Mouse (Mus musculus) induced T-regulatory cell, adult 2 months (primary cell): ENCODE measurements at regions not wholly inside any gene's neighbourhood (a gene's known extent, or its start where the extent isn't known, plus 50 kb on each side); places are given as distances from the start of the nearest gene placed in this dataset.

ENCODE experiments used
- DNase-seq: peaks from one replicate; pipeline ENCODE4 v3.0.0-alpha.2; 2012; ENCODE audit warnings: low read depth

DNA sequence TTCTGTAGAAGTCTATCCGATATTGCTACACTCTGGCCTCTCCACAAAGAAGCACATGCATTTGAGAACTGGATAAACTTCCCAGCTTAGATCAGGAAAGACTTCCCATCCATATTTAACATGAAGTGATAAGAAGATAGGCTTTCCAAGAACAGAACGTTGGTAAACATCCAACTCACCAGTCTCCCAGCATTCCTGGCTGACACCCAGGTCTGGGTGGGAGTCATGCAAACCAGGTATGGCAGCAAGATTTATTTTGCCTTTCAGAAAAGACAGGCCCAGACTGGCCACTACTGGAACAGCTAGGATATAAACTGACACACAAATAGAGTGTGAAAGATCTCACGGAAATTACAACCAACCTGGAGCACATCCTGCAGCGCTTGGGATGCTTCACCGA is 459.6 kb downstream of the Psat1 start:
- DNase-seq = no peak

DNA sequence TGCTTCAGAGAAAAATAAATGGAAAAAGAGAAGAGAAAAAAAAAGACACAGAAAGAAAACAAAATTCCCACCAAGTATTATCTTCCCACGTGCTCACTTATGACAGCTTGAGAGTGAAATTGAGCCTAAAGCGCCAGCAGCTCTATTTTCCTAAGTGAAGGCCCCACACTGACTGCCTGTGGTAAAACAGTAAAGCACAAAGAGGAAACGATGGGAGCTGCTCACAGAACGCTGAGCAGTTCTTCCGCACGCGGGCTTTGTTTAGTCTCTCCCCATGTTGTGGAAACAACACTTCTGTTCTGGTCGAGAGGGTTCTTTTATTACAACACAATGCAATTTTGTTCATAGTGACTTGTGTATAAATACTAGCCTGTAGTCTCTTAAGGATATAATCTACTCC is 465.5 kb downstream of the Psat1 start:
- DNase-seq = no peak

DNA sequence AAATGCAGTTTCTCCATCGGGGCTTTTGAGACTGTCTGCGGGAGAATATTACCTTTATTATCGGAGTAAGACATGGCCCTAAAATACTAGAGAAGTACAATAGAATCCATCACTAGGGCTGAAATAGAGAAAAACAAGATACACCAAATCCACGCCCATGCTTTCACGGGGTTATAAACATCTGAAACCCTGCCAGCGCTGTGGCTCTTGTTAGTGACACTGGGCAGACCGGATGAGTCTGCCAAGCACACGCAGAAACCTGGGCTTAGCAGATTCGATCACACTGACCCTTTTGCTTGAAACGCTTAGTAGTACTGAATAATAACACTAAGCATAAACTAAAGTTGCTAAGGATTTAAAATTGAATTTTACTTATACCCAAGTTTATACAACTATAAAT is 477.6 kb downstream of the Psat1 start:
- no peak for DNase-seq

DNA sequence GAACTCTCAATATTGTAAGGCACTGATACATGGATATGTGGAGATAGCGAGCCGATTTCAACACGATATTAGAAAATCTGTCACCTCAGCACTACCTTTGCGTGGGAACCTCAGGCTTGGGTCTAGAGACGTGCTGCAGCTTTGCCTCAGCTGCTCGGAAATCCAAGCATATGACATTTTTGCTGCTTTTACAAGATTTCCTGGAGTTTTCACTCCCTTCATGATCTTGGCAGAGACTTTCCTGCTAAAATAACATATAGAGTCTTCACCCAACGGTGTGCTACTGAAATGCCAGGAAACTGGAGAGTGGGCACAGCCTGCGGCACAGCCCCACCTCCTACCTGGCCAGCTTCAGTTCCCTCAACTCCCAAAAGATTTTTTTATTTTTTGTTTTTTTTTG is 480.4 kb downstream of the Psat1 start:
- no peak for DNase-seq

DNA sequence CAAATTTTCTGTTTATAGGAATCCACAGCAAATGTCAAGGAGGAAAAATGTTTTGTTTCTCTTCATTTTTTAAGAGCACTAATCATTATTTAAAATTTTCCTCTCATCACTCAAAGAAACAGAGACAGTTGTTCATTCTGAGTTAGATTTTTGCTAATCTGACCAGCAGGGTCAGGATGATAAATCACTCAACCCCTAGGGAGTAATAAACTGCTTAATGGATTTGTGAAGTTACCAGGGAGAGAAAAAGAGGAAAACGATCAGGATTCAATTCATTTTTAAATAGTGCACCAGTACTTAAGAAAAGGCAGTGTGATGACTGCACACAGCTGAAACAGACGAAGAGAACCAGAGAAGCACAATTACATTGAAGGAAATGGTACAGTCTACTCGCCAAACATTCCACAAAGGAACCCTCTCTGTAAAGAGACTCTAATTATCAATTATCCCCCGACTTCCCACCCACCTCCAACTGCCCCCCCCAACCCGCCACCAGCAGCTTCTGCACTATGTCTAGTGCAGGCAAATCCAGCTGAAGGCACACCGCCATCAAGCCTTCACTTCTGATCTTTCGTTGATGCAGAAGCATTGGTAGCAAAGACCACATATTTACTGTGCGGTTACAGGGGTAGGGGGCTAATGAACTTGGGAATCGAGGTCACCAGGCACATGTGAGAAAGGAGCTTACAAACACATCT is 481.9 kb downstream of the Psat1 start:
- DNase-seq = no peak

DNA sequence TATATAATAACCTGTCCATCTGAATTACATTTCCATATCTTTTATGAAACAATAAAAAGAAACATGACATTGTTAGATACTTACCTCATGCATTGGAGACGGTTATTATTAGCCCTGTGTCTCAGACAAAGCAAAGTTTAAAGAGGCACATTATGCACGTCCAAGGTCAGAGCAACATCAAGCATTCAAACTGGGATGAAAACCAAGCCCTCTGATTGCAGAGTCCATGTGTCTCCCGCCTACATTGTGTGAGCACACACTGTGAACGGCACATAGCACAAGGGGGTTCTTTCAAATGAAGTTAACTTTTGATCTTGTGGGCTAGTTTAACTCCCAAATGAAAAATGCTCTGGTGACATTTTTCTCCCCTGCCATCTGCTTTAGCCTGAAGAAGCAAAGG is 489.3 kb downstream of the Psat1 start:
- DNase-seq = no peak

DNA sequence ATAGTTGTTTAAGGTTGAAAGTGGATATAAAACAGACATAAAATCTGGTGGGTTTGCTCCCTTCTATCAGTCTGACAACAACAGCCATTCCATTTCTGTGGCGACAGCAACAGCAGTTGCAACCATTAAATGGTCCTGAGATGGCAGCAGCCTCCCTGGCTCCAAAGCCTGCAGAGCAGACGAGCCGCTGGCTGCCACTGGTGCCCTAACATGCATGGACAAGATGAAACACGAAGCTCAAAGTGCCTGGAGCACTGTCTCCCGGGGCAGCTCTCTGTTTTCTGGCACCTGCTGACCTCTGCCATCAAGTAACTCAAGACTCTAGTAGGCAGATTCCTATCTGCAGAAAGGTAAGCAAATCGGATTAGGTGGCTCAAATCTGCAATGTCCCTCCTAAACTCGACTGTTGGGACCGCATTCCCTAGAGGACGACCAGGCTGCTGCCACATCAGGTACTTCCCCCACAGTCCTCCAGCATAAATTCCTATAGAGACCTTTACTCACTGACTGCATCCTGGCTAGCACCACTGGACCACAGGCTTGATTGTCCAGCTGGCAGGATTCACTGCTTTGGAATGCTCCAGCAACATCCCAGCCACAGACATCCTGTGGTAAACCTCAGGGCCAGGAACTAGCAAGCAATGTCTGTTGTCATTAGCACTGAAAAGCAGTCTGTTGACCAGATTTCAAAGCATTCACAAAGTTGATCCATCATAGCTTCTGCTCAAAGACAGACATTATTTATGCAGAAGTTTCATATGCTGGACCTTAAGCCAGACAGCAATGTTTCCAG is 490.0 kb downstream of the Psat1 start:
- DNase-seq = no peak

DNA sequence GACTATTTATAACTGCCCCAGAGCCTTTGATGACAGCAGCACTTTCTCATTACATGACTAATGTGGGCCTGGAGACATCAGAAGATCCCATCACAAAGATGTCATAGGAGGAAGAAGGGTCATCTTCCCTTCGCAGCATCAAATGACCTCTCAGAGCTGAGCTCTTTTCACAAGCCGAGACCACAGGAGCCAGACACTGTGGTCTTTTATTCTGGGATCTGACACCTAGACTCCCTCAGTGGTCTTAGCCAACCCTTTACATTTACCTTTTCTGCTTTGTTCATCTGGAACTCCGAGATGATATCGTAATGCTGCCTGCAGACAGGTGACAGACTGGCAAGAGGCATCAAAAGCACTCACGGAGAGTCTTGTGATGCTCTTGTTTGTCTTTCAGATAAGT is 498.1 kb downstream of the Psat1 start:
- no peak for DNase-seq

DNA sequence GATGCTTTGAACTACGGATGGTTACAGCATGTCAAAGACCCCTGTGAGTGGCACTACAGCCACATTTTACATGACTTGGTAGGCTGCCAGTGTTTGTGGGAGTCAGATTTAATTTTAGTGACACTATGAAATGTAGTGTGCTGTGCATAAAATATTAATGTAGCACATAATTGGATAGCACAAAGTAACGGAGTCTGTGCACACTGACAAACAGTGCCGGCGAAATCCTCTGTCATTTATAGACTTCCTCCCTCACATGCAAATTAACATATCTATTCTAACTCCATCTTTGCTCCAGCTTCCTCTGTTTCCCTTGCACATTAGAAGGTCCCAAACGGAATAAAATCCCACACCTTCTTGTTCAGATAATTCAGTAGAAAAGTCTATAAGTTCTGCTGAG is 515.3 kb downstream of the Psat1 start:
- DNase-seq = no peak

DNA sequence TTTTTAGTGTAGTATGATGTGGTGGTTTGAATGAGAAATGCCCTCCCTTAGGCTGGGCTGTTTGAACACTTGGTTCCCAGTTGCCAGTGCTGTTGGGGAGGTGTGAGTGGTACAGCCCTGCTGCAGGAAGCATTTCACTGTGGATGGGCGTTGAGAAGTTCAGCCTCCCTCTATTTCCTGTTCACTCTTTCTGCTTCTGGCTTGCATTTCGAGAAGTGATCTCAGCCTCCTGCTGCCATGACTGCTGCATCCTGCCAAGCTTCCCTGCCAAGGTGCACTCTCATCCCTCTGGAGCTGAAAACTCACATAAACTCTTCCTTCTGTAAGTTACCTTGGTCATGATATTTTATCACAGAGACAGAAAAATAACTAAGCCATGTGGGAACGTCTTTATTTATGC is 525.8 kb downstream of the Psat1 start:
- no peak for DNase-seq

DNA sequence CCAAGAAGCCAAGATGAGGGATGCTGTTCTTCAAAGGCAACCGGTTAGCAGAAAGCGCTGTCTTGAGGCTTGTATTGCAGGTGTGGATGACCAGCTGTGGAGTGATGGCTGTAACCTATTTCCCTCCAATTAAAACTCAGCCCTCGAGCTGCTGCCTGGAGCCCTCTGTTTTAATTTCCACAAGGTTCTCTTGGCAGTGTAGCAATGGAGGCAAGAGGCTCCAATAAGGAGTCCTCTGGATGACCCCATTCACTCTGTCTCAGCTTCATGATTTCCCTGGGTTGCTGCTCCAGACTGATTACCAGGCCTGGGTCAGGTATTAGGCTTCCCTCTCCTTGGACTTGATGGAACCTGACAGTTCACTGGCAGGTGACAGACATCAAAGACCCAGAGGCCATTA is 548.5 kb downstream of the Psat1 start:
- DNase-seq = no peak

DNA sequence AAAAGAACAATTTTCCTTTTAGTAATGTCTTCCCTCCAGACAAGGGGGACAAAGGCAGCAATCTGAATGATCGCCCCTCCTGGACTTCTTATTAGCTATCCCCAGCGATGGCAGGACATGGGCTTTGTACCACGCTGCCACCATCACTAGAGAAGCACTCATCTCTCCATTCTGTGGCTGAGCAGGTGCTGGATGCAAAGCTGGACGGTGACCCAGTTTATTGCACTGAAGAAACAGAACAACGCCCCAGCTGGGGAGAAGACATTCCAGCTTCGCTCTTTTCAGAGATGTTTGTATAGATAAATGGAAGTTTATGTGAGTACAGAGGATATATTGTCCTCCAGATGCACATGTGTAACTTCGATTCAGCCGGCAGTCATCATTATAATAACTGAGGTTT is 575.5 kb downstream of the Psat1 start:
- DNase-seq = no peak

DNA sequence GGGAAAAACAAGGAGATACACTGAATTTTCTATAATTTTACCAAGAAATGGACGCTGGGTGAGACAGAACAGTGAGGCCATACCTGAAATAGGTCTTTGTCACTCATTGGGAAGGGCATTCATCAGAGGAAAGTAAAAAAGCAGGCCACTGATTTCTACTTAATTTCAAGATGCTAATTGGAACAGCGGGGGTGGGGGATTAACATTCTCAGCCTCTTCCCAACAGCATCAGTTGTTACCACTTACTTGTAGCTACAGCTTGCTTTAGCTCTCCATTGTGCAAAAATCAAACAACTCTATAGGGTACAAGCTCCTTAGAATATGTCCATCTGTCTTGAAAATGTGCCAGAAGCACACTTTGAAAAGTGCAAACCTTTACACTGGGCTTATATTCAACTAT is 580.2 kb downstream of the Psat1 start:
- no peak for DNase-seq

DNA sequence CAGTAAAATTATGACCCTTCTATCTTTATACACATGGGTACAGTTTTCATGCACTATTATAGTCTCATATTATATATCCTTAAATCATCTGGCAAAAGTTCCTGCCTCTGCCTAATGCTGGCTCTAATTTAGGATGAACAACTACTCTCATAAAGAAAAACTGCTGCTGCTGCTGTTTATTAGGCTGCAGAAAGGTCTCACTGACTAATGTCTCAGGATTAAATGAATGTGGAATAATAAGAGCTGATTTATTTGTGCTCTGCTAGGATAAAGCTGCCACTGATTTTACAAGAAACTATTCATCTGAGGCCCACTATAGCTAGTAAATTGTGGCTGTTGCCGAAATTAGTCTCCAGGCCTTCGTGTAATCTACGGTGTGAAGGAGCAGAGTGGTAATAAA is 590.0 kb downstream of the Psat1 start:
- no peak for DNase-seq

DNA sequence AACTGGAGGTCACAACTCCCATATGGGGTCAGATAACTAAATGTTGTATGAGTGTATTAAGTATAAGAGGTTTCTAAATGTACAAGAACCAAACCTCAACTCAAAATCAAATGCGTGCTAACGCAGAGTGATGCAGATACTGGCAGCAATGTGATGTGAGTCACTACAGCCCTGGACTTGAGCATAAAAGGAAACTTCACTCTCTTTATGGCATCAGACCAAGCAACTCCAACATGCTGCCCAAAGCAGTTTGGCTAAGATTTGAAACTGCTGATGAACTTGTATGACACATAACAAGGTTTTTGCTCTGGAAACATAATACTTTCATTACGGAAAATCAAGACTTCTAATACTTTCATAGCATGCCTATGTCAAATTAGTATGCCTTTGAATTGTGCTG is 598.8 kb downstream of the Psat1 start:
- DNase-seq = no peak

DNA sequence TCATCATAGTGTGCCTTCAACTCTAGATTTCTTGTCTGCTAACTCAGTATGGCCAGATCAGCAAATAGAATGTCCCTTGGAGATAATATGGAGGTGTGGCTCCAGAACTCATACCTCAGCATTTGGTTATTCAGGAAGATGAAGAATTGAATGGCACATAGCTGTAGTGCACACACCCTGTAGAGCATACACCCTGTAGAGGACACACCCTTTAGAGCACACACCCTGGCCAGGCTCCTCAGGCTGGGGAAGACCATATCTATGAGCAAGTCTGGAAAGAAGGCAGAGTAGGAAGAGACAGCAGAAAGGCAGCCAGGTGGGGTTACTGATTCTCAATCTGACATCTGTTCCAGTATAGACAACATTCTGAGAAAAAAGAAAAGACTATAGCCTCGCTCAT is 604.9 kb downstream of the Psat1 start:
- DNase-seq = no peak

DNA sequence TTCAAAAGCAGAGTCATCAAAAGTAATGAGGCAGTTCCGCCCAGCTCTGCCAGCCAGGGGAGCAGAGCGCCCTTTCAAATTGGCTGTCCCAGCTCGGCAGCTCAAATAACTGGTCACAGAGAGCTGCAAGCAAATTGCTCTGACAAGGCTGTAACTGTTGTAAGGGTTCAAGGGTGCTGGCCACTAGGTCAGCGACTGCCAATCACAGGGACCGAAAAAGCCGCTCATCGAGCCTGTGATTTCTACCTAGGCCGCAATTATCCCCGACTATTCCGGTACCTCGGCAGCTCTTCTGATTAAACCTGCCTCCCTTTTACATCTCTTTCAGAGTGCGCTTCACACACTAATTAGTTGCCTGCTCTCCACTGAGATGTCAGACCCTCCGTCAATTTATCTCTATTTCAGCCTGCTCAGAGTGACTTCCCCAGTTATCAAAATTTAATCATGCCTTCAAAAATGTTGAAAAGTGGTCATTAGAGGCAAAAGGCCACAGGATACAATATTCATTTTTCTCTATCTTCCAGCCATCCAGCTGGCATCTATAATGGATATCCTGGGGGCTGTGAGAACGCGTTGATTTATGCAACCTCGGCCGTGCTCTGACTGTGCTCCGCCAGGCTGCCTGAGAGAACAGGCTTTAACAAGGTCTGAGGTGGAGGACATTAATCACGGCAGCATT is 606.7 kb downstream of the Psat1 start:
- no peak for DNase-seq

DNA sequence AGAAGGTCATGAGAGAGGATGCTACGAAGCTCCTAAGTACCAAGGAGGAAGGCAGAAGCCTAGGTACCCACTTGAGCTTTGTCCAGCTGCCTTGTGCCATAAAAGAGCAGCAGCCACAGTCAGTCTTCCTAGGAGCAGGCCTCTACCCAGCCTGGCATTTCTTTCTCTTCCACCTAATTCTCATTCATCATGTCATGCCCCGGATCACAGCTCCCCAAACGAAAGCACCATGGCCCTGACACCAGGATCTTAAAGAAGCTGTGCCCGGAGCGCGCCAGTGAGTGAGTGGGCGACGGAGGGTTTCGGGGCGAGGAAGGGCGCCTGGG is 607.2 kb downstream of the Psat1 start:
- DNase-seq = no peak

DNA sequence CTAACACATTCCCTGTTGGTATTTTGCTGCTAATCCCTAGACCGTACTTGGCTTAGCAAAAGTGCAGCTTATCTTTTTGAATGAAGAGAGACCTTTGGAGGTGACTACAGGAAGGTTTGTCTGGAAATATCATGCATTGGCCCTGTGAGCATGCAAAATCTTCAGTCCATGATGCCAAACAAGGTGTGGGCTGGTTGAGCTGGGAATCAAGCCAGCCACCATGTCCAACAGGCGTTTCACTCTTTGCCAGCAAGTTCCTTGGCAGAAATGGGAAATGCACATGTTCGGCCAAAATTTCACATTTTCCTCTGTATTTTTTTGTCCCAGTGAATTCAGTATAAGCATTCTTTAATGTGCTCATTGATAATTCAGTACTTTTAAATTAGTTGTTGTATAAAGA is 617.0 kb downstream of the Psat1 start:
- DNase-seq = no peak

DNA sequence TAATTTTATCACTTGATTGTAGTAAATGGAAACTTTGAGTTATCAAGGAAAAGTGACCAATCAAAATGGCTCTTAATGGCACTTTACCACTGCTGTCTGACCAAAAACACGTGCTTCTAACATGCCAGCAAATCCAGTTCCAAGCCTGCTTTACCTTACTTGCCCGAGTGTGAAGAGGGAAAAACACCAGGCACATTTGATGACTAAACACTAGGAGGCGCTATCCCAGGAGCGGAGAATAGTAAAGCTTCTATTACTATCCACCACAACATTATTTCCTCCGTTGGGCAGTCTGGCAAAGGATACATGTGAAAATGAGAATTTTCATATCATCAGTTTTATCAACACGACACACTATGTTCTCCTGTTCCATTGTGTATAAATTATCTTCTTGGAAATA is 647.7 kb downstream of the Psat1 start:
- no peak for DNase-seq

DNA sequence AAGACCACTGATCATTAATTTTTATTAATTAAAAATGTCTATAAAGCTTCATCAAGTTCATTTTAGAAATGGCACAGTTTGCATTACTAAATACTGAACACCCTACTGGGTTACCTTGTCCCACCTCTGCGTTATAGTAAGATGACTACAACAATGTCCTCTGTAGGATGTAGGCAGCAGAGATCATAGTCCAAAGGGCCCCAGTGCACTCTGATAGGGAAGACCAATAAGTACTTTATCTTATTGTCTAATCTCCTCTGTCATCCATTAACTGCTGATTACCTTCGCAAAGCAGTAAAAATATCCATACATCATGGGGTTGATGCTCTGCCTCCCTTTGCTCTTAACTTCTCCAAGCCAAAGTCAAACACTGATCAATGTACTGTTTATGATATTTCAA is 662.1 kb downstream of the Psat1 start:
- DNase-seq = no peak

DNA sequence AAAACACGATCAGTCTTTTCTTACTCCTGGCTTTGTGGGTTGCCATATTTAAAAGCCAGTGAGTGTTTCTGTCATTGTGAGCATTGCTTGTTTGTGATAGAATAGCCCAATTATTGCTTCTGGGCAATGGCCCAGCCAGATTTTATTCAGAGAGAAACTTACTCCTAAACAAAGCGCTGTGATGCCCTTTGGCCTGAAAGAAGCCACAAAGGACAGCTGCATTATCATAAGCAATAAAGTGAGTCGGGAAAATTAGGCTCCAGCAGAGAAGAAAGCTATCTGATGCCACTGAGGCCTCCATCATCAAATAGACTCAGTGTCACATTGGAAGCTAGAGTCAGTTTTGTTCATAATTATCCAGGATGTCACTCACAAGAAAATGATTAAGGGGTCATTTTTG is 644.9 kb upstream of the Tle4 start:
- no peak for DNase-seq

DNA sequence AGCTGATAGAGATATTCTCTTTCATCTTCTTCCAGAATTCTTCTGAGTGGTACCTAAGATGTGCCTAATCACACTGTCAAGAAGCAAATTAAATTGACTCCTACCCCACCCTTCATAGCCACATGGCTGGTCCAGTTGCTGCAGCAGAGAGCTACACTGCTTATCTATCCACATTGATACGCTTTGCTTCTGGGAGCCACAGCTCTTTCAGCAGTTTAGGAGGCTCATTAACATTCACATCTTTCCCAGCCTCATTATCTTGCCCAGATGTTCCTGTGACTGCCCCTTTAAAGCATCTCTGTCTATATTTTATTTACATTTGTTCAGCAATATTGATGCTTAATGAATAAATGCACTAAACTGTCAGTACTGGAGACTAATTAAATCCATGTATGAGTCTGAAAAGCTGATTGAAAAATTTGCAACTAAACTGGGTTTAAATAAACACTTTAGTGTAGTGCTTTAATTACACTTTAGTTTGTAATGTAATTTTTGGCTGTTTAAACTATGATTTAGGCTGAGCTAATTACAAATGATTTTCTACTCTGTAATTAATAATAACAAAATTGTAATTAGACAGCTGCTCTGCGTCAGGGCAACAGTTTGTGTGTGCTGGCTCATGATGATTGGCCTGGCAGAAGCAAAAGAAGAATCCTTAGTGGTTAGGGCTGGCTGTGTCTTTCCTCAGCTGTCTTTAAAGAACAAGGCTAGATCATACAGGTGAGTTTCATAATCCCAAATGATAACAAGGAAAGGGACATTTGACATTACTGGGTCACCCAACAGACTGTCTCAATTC is 632.5 kb upstream of the Tle4 start:
- DNase-seq = no peak
